Mouse (Mus musculus): ENCODE measurements around the gene Rnf220. TPM values are rescaled to one million over a fixed set of nuclear protein-coding genes. Genes with fewer than 3 reads are reported as not detected.

Rnf220 gene
- total RNA-seq, 2 experiments from 2014 or later: 38.0 to 38.5 TPM

DNA sequence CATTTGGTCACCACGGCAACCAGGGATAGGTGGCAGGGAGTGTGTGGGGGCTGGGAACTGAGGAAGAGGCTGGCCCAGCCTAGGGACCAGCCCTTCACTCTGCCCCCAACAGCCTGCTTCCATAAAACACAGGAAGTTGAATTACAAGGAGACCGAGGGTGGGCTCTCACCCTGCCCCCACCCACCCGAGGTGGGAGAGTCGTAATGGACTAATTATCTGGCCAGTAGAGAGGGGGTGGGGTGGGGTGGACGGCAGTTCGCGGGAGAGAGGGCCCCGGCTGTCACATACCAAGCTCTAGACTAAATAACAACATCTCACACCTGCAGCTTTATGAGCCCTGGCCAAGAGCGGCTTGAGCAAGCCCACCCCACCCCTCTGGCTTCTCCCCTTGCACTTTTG, 104.9 kb downstream of the Rnf220 start:
- intact Hi-C loops (cut with DNase I; ENCODE audit: low total_unique reads): no loop called here
- DNase-seq: no peak

DNA sequence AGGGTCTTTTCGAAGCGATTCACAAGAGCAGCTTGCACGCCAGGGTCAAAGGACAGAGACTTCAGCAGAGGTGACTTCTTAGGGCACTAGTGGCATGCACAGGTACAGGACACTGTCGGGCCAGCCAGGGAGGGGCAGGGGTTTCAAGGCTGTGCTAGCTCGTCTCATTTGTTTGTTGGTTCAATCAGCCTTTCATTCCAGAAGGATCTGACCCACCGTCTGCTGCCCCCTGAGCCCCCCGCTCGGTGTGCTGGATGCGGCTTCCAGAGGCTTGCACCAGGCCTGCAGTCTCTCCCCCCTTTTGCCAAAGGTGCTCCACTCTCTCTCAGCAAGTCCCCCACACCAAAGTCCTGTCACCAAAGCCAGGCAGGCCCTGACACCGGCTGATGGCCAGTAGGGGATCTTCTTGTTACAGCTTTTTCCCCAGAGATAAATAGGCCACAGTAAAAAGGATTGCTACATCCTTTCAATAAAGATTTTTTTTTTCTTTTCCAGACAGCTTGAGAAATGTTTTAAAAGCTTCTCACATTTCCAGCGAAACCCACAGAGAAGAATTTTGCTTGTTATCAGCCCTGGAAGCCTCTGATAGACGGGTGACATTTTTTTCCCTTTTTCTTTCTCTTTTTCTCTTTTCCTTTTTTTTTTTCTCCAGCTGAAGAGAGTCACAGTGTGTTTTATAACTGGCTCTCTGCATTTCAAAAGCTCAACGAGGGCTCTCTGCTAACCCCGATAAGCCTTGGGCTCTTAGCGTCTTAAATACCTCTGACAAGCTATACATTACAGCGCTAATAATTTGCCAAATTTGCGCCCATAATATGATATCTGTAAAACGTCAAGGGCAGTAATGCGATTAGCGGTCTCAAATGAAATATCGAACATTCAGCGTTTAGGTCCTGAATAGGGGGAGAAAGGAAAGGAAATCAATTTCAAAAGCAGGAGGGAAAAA, 105.7 kb downstream of the Rnf220 start:
- no peak for DNase-seq
- intact Hi-C loops (cut with DNase I; ENCODE audit: low total_unique reads): no loop called here

DNA sequence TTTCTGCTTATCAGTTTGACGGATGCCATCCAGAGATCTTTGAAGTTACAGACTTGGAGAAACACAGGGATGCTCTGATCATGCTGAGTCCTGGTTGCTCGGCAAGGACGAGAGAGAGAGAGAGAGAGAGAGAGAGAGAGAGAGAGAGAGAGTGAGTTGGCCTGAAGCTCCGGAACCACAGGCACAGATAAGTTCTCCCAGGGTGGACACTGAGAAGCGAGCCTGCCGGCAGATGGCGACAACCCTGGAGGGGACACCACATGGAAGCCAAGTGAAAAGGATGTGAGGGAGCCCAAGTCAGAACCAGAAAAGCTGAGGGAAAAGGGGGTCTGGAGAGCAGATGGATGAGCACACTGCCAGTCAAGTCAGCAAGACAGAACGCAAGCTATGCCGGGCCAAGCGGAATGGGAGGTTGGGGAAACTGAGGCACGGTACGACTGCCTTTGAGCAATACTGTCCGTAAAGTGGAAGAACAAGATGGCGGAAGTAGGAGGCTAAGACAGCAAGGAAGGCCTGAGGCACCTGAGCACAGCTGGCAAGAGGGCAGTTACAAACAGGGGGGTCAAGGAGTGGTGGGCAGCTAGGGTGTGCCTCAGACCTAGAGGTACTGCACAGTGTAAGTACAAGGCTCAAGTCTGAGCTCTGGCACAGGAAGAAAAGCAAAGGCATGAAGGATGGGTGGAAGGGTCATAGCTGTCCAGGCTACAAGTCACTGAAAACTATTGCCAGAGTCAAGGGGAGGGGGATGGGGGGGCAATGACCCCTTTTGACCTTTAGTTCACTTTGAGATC, 107.4 kb downstream of the Rnf220 start:
- no peak for DNase-seq
- intact Hi-C loops (cut with DNase I; ENCODE audit: low total_unique reads): no loop called here

DNA sequence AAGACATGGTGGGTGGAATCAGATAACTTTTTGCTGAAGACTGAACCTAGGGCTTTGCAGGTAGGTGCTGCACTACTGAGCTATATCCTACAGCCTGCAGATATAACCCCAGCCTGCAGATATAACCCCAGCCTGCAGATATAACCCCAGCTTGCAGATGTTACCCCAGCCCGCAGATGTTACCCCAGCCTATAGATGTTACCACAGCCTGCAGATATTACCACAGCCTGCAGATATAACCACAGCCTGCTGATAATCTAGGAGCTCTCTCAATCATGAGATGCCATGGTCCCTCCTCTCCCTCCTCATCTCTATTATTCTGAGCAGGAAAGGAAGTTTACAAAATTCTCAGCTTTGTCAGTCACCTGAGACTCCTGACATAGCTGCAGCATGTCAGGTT, 111.6 kb downstream of the Rnf220 start:
- no peak for DNase-seq
- intact Hi-C loops (cut with DNase I; ENCODE audit: low total_unique reads): no loop called here

DNA sequence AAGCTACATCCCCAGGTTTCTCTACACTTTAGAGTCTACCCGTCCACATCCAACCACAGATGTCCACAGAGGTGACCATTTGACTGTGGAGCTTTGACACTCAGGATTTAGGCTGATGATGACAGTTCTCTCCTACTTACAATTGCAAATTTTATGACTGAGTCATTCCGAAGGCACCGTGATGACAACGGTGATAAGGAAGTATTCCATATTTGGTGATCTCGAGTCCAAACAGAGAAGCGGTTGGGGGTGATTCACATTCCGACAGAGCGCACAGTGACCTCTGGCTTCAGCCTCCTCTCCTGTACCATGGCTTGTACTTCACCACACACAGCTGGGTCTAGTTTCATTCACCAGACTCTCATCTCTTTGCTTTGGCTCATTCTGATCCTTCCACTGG, 115.0 kb downstream of the Rnf220 start:
- no peak for DNase-seq
- intact Hi-C loops (cut with DNase I; ENCODE audit: low total_unique reads): no loop called here

DNA sequence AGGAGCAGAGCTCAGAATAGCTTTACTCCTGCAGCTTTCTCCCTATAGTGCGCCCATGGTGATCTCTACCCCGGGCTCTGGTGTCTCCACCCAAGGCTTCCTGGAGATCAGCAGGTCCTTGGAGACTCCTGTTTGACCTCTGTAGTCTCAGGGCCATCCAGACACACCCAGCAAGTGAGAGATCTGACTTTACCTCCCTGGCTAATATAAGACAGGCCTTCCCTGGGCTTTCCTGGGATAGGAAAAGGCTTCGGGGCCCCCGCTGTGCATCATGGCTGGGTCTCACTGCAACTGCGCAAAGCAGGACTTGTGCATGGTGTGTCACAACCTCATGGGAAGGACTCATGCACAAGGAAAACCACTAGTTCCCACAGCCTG, 116.3 kb downstream of the Rnf220 start:
- DNase-seq: no peak
- intact Hi-C loops (cut with DNase I; ENCODE audit: low total_unique reads): no loop called here

DNA sequence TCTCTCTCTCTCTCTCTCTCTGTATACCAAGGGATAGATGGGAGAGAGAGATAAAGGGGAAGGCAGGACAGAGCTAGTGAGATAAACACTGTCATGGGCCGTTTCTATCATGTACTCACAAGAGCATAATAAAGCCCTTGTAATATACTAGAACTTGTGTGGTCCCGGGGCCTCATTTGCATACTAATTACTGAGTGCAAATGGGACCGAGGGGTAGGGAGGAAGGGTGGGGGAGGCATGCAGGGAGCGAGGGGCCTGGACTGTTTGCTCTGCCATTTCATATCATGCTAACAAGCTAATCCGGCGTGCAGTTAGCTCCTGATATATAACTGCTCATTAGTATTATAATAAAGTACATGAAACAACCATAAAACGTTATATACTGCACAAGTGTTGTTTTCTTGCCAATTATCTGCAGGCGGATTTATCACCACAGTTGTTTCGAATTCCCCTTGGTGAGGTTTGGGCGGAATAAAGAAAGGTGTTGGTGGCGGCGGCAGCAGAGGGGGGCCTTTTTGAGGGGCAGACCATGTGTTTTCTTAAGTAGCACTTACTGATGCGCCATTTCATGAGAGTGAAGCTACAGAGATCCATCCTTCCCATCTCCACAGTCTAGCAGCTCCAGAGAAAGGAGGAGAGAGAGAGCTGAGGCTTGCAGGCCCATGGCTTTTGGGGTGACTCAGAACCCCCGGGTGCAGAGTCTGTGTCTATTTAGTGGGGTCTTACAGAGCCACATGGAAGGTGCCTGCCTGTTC, 116.9 kb downstream of the Rnf220 start:
- DNase-seq: no peak
- intact Hi-C loops (cut with DNase I; ENCODE audit: low total_unique reads): no loop called here

DNA sequence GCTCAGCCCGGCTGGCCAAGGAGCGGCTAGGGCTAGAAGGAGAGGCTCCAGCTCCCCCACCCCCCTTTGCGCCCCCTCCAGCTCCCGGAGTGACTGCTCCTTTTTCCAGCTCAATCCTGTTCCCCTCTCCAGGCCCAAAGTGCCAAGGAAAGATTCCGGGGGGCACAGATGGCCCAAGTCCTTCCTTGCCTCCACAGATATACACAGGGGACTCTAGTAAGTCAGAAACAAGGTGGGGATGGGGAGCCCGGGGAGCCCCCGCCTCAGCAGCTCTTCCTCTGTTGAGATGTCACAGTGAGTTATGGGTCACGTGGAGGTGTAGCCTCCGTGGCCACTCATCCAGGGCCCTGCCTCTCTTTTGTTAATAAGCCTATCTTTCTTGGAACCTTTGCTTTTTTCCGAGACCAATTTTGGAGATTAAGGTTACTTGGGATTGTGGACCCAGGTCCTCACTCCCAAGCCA, 122.7 kb downstream of the Rnf220 start:
- intact Hi-C loops (cut with DNase I; ENCODE audit: low total_unique reads): no loop called here
- DNase-seq: no peak

DNA sequence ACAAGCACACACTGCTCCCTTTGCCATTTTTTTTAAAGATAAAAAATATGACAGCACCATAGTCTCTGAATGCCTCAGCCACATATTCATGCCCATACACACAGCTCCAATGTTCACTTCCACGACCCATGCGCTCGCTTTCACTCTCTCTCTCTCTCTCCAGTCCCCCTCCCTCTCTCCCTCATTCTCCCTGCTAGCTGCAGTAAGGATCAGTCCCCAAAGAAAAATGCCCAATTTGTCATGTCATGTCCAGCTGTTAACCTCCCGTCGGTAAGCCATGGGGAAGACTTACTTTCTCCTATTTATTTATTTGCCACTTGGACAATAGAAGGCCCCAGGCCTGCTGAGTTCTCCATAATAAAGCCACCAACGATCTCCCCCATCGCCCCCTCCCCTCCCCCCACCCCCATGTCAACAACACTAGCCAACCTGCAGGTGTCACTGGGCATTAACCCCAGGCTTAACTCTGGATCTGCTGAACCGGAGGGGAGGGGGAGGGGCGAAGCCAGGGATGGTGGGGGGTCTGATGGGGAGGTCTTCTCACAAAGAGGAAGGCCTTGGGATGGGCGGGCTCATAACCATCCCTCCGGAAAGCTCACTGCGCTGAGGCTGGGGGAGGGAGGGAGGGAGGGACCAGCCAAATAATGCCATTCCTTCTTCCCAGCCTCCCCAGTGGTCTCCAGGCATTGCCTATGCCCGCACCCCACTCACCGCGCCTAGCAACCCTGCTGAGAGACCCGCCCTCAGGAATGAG, 123.4 kb downstream of the Rnf220 start:
- no peak for DNase-seq
- intact Hi-C loops (cut with DNase I; ENCODE audit: low total_unique reads): no loop called here

DNA sequence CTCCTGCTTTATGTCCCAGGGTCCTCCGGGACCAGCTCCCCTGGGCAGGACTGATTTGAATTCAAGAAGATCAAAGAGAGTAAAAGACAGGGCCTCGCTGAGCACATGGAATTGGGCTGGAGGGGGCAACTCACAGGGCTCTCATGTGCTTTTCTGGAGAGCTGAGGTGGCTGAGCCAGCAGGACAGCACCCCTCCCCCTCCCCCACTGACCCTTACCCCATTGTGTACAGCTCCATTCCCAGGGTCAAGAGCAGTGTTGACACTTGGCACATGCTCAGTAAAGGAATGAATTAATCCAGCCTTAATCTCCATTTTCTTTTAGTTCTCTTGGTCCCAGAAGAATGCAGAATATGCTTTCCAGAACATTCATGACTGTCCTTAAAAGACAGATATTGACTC, 125.0 kb downstream of the Rnf220 start:
- DNase-seq: no peak
- intact Hi-C loops (cut with DNase I; ENCODE audit: low total_unique reads): no loop called here

DNA sequence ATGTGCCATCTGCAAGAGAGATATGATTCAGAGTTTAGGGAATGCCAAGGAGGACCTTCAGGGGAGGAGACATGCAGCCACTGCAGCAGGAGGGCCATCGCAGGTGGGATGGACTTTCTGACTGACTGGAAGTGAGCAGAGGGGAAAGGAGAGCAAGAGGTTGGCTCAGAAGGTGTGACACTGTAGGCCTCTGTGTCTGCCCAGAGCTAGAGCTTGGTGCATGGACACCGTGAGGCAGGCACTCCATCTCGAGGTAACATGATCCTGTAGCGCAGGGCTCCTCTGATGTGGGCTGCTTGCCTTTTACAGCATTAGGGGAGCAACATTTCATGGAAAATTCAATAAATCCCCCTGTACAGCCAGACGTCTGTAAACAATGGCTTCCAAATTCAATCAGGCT, 126.5 kb downstream of the Rnf220 start:
- DNase-seq: no peak
- intact Hi-C loops (cut with DNase I; ENCODE audit: low total_unique reads): no loop called here

DNA sequence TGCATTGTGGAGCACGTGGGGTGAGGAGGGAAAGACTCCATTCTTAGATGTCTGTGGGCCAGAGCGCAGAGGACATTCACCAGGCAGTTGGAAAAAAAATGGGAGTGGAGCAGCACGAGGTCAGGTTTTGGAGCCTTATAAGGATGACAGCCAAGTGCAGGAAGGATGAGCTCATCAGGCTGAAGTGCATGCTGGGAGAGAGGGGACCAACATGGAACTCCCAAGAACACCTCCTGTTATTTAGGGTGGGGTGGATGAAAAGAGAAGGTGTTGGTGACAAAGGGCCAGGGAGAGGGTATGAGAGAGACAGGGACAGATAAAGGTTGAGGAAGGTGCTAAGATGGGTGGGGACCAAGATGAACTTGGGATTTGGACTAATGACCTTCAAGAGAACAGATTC, 127.3 kb downstream of the Rnf220 start:
- intact Hi-C loops (cut with DNase I; ENCODE audit: low total_unique reads): loop anchor here (1.0 kb wide), 1 partner anchor 58 kb away; no protein-coding TSS in a partner anchor
- DNase-seq: no peak

DNA sequence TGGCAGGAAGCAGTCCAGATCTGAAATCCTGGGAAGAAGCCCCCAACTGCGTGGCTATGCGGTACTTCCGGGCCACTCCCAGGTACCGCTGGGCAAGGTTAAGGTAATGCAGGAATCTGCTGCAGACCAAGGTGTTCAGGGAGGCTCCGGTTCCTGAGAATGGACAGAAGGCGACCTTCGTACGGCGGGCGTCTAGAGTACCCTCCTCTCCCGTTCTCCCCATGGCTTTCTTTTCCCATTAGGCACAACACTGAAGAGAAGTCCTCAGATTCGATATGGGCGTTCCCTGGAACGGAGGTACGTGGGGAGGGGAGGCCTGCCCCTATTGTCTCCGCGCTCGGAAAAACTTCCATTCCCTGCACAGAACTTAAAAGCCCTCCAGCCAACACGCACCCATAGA, 129.5 kb downstream of the Rnf220 start:
- no peak for DNase-seq
- intact Hi-C loops (cut with DNase I; ENCODE audit: low total_unique reads): no loop called here

DNA sequence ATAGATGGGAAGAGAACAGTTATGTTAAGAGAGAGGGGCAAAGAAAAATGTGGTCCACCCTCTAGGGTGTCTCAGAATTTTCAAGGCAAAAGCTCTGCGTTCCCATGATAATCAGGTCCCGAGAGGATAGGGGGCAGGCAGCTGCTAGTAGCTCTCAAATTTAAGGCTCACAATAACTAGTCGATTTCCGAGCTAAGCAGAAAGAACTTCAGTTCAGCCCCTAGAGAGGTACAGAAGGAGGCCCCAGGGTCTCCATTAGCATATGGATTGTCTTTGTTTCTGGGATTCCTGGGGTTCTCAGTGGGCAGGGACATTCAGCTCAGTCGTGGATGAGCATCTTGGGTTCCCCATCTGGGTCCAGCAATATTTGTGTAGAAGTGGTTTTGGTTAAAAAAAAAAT, 134.8 kb downstream of the Rnf220 start:
- intact Hi-C loops (cut with DNase I; ENCODE audit: low total_unique reads): no loop called here
- no peak for DNase-seq

DNA sequence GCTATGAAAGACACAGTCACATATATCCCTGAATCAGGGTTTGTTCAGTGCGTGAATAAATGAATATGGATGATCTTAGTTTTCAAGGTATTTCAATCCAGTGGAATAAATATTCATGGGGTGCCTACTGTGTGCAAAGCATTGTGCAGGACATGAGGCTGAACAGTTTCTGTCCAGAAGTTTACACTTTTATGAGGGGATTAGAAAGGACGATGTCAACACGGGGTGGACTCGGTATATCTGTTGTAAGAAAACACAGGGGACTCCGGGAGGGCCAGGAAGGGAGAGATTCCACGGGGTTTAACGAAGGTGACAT, 135.3 kb downstream of the Rnf220 start:
- intact Hi-C loops (cut with DNase I; ENCODE audit: low total_unique reads): no loop called here
- no peak for DNase-seq

DNA sequence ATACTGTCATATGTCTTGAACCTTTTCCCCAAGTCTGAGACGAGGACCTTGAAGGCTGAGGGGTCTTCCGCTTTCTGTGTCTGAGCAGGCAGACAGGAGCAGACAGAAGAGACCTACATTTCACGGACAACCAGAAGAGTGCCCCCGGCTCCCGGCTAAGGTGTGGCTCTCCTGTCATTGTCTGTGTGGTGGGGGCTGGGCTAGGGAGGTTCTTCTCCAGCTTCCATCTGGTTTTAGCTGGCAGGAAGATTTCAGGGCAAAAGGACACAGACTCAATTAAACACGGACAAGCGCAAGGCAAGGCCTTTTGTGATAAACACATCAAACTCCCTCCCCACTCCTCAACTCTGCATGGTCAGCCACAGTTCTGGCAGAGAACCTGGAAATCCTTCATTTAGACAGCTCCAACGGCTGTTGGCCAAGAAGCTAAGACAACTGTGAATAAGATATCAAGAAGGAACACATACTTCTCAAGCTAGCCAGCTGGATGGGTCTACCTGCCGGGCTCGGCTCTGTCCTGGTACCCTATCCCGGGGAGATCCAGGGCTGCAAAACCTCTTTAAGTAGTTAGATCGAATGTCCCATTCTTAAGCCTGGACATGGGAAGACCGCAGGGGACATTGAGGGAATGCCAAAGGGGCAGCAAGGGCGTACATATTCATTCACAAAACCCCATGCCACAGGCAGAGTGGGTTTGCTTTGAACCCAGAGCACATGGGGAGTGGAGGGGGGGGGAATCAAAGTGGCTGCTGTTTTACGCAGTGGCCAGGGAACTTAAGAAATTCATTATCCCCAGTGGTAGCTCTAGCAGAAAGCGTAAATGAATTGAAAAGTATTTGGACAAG, 135.9 kb downstream of the Rnf220 start:
- DNase-seq: no peak
- intact Hi-C loops (cut with DNase I; ENCODE audit: low total_unique reads): no loop called here

DNA sequence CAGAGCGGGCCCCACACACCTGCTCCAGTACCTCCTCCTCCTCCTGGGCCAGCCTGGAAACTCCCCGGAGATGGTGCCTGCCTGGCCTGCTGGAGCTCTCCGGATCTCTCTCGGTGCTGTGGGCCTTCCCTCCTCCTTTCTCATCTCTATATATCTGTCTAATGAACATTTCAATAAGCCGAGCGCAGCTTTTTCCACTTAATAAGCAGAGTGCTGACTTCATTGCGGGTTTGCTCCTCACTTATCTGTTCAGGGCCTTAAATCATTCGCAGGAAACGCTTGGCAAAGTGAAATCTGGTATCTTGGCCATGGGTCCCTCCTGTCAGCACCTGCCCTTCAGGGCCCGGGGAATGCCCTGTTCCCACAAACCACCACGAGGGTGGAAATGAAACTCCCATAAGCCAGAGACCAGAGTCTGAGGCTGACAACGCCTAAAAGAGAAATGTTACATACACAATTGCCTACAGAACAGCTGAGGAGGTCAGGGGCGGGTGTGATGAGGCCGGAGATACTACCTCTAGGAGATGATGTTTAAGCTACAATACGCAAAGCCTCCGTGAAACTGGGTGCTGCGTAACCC, 137.0 kb downstream of the Rnf220 start:
- intact Hi-C loops (cut with DNase I; ENCODE audit: low total_unique reads): no loop called here
- no peak for DNase-seq

DNA sequence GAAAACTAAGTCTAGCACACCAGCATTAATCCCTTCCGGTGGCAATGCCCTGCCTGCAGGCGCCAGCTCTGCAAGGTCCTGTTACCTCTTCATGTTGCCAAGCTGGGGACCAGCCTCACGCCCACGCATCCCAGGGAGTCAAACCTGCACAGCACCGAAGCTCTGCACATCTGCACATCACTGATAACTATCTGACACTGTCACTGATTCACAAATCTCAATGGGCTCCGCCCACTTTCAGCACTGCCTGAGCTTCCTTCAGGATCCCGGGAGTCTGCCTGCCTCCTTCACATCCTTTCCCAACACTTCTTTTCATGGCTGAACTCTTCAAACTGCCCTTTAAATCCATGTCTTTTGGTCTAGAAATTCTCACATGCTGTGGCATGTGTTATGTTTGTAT, 138.9 kb downstream of the Rnf220 start:
- no peak for DNase-seq
- intact Hi-C loops (cut with DNase I; ENCODE audit: low total_unique reads): no loop called here
